Mouse (Mus musculus): ENCODE measurements at regions not wholly inside any gene's neighbourhood (a gene's known extent, or its start where the extent isn't known, plus 50 kb on each side); places are given as distances from the start of the nearest gene placed in this dataset.

DNA sequence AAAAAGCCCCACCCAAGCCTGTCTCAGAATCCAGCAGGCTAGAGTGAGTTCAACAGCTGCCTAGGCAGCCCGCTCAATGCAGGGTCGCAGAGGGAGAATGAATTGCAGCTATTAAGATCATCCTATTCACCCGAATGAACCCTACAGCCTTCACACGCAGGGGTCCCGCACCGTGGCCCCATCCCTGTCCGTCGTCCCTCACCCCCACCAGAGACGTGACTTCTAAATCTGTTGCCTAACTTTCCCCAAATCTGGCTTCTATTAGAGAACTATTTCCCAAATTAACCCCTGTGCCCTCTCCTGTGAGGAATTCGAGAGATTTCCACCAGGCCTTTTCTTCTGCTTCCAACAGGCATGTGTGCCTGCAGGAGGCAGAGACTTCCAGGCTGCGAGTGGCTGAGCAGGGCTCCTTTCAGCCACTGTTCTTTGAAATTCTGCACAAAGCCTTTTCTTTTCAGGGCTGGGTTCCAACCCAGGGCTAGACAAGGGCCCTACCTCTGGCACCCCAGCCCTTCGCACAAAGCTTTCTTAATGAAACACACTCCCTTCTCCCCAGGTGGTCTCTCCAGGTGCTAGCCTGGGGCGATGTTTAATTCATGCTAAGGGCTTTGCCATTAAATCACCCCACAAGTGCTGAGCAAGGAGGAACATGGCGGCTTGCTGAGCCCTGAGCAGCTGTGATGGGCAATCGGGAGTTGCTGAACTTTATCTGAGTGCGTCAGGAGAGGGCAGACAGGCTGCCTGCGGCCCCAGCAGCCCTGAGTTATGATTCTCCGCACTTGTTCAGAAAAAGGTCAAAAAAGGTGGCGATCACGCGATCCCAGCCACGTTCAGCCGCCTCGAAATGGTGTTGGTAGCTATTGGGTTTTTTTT lies 134.7 kb upstream of the Rybp start:
- Histone ChIP-seq H3K4me3 (ENCODE audit: insufficient read depth, low read length) (no peak overlapping the region), H3K27ac (ENCODE audit: insufficient read depth, low read length) (no peak overlapping the region), H3K4me1 (ENCODE audit: control insufficient read depth, insufficient read depth, low read length) (no peaks in the 10 kb centered on the region)
- TF ChIP-seq CTCF (IDR thresholded peaks at IDR 0.05; ENCODE audit: extremely low read depth, insufficient read depth, low read length) (no peak), POLR2A (IDR thresholded peaks at IDR 0.05; ENCODE audit: extremely low read depth, insufficient read depth, low read length) (no peak)

DNA sequence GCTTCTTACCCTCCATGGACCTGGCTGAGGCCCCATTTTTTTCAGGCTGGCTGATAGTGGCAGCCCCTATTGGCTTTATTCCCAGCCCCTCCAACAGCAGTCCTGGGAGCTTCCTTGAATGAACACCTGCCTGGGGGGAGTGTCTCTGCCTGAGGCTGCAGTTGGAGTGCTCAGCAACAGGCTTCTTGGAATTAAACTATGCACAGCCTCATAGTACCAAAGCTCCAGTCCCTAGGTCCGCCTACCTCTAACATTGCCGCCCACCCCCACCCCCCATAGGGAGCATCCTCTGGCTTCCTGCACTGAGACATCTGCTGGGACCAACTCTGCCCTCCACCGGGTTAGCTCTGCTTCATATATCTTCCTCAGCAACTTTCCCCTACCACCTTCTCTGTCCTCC lies 133.3 kb upstream of the Rybp start:
- Histone ChIP-seq H3K4me1 (ENCODE audit: control insufficient read depth, insufficient read depth, low read length) (no peaks in the 10 kb centered on the region), H3K4me3 (ENCODE audit: insufficient read depth, low read length) (no peak overlapping the region), H3K27ac (ENCODE audit: insufficient read depth, low read length) (no peak overlapping the region)
- TF ChIP-seq POLR2A (IDR thresholded peaks at IDR 0.05; ENCODE audit: extremely low read depth, insufficient read depth, low read length) = no peak
- TF ChIP-seq CTCF (IDR thresholded peaks at IDR 0.05; ENCODE audit: extremely low read depth, insufficient read depth, low read length) = no peak

DNA sequence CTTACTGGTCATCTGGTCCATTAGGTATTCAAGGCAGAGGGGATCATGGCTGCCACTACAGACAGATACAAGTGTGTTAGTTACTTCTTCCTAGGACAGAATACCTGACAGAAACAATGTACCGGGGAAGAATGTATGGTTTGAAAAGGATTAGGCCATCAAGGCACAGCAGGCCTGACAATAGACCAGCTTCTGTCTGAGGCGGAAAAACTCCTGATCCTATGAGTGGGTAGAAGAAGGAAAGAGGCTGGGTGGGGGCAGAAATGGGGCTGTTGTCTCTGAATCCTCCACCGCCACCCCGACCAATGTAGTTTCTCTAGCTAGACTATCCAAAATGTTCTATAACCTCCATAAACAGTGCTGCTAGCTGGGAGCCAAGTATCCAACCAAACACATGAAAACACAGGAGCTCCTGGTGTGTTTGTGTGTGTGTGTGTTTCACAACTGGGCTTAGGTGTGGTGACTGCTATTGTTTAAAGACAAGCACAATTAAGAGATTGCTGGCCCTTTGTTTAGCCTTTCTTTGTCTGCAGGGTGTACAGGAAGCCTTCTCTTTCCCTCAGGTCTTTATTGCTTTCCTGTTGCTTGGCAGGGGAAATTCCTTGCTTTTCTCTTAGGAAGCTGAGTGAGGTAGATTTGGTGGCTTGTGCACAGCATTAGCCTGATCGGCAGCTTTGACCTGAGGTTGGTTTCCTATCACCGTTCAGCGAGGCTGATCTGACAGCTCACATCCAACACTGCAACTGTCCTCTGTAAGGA lies 132.7 kb upstream of the Rybp start:
- TF ChIP-seq CTCF (IDR thresholded peaks at IDR 0.05; ENCODE audit: extremely low read depth, insufficient read depth, low read length) (no peak), POLR2A (IDR thresholded peaks at IDR 0.05; ENCODE audit: extremely low read depth, insufficient read depth, low read length) (no peak)
- Histone ChIP-seq H3K4me1 (ENCODE audit: control insufficient read depth, insufficient read depth, low read length) (no peaks in the 10 kb centered on the region), H3K4me3 (ENCODE audit: insufficient read depth, low read length) (no peak overlapping the region), H3K27ac (ENCODE audit: insufficient read depth, low read length) (no peak overlapping the region)

DNA sequence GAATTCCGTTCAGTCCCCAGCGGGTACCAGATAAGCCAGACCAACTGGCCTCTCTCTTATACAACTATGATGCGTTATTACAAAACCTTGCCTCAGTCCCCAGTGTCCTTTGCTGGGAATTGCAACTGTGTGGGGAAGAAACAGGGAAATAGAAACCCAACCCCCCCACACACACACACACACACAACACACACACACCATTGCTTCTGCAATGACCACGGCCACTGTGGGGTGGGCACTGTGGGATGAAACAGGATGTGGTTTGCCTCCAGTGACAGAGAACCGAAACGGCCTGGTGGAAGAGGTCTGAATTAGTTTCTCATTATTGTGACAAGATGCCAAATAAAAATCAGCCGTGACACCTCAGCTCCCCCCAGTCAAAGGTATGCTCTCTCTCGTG lies 128.8 kb upstream of the Rybp start:
- Histone ChIP-seq H3K4me1 (ENCODE audit: control insufficient read depth, insufficient read depth, low read length) (no peaks in the 10 kb centered on the region), H3K27ac (ENCODE audit: insufficient read depth, low read length) (no peak overlapping the region), H3K4me3 (ENCODE audit: insufficient read depth, low read length) (no peak overlapping the region)
- TF ChIP-seq CTCF (IDR thresholded peaks at IDR 0.05; ENCODE audit: extremely low read depth, insufficient read depth, low read length) (no peak), POLR2A (IDR thresholded peaks at IDR 0.05; ENCODE audit: extremely low read depth, insufficient read depth, low read length) (no peak)

DNA sequence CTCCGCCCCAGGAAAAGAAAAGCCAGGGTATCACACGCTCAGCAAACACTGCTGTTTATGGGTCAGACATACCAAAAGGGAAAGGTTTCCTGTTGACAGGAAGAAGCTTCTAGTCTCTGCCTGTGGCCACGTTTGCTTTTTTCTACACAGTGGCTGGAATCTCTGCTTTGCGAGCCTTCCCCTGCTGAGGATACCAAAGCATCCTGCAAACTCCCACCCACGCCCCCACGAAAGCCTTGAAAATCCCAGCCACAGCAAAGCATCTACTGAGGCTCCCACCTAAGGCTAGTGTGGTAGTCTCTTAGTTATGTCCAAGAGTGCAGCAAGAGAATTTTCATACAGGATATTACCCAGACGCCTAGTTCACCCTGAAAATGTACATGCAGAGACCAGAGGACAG lies 128.2 kb upstream of the Rybp start:
- H3K27ac ChIP-seq (ENCODE audit: insufficient read depth, low read length) = no peak overlapping the region
- TF ChIP-seq POLR2A (IDR thresholded peaks at IDR 0.05; ENCODE audit: extremely low read depth, insufficient read depth, low read length) (no peak), CTCF (IDR thresholded peaks at IDR 0.05; ENCODE audit: extremely low read depth, insufficient read depth, low read length) (no peak)
- H3K4me3 ChIP-seq (ENCODE audit: insufficient read depth, low read length) = no peak overlapping the region
- H3K4me1 ChIP-seq (ENCODE audit: control insufficient read depth, insufficient read depth, low read length) = no peaks in the 10 kb centered on the region

DNA sequence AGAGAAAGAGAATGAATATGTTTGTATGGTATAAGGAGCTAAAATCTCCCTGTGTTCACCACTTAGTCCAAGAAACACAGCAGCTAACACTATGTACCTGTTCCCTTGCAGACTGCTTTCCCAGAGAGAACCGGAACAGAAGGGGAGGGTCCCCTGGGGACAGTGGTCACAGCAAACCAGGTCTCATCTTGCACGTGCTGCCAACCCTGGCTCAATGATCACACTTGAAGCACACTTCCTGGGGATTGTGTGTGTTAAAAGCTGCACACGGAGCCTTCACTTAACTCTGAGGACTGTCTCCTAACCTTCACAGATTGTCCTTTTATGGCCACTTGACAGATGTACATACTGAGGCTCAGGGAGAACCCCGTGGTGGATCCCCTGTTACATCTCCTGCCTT lies 127.6 kb upstream of the Rybp start:
- TF ChIP-seq POLR2A (IDR thresholded peaks at IDR 0.05; ENCODE audit: extremely low read depth, insufficient read depth, low read length) = no peak
- TF ChIP-seq CTCF (IDR thresholded peaks at IDR 0.05; ENCODE audit: extremely low read depth, insufficient read depth, low read length) = no peak
- H3K4me3 ChIP-seq (ENCODE audit: insufficient read depth, low read length) = no peak overlapping the region
- H3K27ac ChIP-seq (ENCODE audit: insufficient read depth, low read length) = no peak overlapping the region
- no peaks in the 10 kb centered on the region for H3K4me1 ChIP-seq (ENCODE audit: control insufficient read depth, insufficient read depth, low read length)

DNA sequence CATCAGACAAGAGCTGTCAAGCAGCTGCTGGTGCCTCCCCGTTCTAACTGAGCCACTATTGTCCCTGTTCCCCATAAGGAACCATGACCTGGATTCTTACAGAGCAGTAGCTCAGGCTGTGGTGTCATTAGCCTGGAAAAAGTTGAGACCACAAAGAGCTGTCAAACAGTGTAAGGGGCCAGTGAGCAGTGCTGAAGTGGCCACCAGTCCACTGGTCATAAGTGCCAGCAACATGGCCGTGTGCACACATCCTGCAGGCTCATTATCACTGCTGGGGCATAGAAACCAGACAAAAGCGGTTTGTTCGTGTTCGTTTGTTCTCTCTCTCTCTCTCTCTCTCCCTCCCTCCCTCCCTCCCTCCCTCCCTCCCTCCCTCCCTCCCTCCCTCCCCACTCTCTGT lies 125.2 kb upstream of the Rybp start:
- Histone ChIP-seq H3K4me1 (ENCODE audit: control insufficient read depth, insufficient read depth, low read length) (no peaks in the 10 kb centered on the region), H3K27ac (ENCODE audit: insufficient read depth, low read length) (no peak overlapping the region), H3K4me3 (ENCODE audit: insufficient read depth, low read length) (no peak overlapping the region)
- TF ChIP-seq CTCF (IDR thresholded peaks at IDR 0.05; ENCODE audit: extremely low read depth, insufficient read depth, low read length) (no peak), POLR2A (IDR thresholded peaks at IDR 0.05; ENCODE audit: extremely low read depth, insufficient read depth, low read length) (no peak)

DNA sequence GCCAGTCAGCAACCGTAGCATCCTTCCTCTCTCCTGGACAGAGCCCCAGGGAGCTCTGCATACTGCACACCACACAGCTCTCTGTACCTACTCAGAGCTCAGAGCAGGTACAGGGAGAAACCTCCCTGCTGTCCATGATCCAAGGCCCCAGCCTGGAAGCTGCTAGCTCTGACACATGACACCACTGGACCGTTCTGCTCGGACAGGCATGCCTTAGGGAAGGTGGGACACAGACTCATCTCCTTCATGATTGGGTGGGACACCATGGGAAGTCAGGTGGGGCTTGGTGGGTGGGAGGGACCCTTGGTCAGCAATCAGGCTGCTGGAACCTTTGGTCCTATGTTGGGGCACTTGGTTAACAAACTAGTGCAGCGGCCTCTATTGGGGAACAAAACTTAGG lies 124.7 kb upstream of the Rybp start:
- no peak for TF ChIP-seq POLR2A (IDR thresholded peaks at IDR 0.05; ENCODE audit: extremely low read depth, insufficient read depth, low read length)
- Histone ChIP-seq H3K4me3 (ENCODE audit: insufficient read depth, low read length) (no peak overlapping the region), H3K27ac (ENCODE audit: insufficient read depth, low read length) (no peak overlapping the region), H3K4me1 (ENCODE audit: control insufficient read depth, insufficient read depth, low read length) (no peaks in the 10 kb centered on the region)

DNA sequence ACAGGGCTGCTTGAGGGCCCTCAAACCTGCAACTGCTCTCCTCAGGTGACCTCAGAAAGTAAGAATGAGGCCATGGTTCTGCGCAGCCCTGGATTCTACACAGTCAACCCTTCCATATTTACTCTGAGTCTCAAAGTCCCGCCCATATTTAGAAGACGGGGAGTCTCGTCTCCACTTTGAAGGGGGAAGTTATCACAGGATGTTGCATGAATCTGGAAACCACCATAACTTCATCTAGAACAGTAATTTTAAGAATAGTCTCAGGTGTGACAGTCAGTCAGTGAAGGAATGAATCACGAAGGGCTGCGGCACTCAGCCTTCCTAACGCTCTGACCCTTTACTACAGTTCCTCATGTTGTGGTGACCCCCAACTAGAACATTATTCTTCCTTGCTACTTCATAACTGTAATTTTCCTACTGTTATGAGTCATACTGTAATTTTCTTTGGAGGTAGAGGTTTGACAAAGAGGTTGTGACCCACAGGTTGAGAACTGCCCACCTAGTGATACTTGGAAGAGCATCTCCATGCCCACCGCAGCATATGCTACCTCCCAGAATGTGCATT lies 122.9 kb upstream of the Rybp start:
- Histone ChIP-seq H3K4me1 (ENCODE audit: control insufficient read depth, insufficient read depth, low read length) (no peaks in the 10 kb centered on the region), H3K4me3 (ENCODE audit: insufficient read depth, low read length) (no peak overlapping the region), H3K27ac (ENCODE audit: insufficient read depth, low read length) (no peak overlapping the region)
- TF ChIP-seq POLR2A (IDR thresholded peaks at IDR 0.05; ENCODE audit: extremely low read depth, insufficient read depth, low read length) (no peak), CTCF (IDR thresholded peaks at IDR 0.05; ENCODE audit: extremely low read depth, insufficient read depth, low read length) (no peak)

All from cortical plate, adult 2 months (tissue).